Mouse (Mus musculus) layer of hippocampus, adult 6 months (tissue): ENCODE results near the gene Vash1. TPM values are rescaled to one million over a fixed set of nuclear protein-coding genes. Genes with fewer than 3 reads are reported as not detected.

Experiments
- long read RNA-seq, 2 experiments: library from polyadenylated mRNA; unstranded; transcript quantifications; one replicate each; pipeline ENCODE4 v2.0.0; 2019 to 2020
- polyA plus RNA-seq: library from polyadenylated mRNA; unstranded; fragments of <200 nt; fragmentation: Nextera tagmentation; gene quantifications from 2 replicates; pipeline ENCODE4 v1.2.3, GENCODE M21; 2021

The Vash1 gene
- 0.39 and 0.74 TPM in 2 replicates for polyA plus RNA-seq
- long read RNA-seq, experiment 1, result 0 reads
- long read RNA-seq, experiment 2, partial matches to known transcripts, result 1 of 5 reads
- long read RNA-seq, experiment 2, other reads (novel, unspliced or antisense), result 4 of 5 reads

DNA sequence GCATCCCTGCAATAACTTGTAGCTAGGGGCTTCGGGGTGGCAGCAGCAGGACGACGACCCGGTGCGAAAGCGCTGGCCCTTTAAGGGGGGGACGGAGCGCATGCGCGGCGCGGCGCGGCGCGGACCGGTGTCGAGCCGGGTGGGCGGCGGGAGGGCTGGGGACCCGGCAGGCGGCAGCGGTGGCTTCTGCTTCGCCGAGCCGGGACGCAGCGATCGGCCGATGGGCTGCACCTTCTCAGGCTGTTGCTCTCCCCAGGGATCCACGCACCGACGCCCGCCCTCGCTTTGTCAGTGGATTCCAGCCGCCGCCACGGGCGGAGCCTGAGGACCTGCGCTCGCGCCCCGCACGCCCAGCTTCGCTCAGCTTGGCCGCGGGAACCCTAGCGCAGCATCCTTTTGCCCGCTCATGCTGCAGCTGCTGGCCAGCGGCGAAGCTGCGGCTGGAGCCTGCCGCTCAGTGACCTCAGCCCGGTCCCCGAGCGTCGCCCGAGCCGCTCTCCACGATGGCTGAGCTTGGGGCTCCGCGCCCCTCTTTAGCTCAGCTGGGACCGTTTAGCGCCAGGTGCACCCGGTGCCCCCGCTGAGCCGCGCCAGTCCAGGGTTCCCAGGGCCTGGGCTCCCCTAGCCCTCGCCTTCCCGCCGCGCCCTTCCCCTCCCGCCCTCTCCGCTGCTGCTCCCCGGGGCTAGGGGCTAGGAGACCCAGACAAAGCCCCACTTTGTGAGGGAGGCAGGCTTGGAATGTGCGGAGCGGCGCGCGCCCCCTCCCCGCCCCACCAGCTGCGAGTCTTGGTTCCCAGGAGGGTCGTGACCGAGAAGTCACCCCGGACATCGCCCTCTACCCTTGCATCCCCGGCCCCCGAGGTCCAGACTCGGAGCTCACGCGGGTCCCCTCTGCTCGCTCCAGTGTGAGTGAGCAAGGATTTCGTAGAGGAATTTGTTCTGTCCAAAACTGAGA is at the start of gene Vash1:
Gene Vash1, plus strand, starts transcription at position 110 of the 955 bp plus-strand sequence.

DNA sequence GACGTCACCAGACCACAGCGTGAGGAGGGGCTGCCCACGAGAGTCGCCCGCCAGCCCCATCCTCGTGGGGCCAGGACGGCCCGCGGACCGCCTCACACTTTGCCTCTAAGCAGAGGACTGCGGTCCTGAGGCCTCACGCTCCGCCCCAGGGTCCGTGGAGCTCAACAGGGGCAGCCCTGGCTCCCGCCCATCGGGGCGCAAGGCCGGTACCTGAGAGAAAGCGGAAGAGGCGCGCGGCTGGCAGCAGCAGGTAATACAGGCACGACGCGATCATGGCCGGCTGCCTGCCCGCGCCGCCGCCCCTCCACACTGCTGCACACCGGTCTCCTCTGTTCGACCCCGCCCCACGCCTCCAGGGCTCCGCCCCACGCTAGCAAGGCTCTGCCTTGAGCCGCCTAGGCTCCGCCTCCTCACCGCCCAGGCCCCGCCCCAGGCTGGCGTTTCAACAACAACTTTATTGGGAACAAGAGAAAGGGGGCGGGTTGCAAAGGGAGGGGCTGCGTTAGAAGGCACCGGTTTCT is 47.7 kb downstream of the Vash1 start, which contains the start of gene Angel1:
Gene Angel1, minus strand, starts transcription at position 341 of the 521 bp plus-strand sequence.

GRCm38 (mm10) chr12:86734319-86734810 is 55.9 kb downstream of the Vash1 start, which contains the start of gene Lrrc74a:
Gene Lrrc74a (plus strand): TSS chr12:86734369.

Other genes starting within 250 kb of the Vash1 start
- gene Angel1, start 47.8 kb downstream of the Vash1 start, polyA plus RNA-seq, result 5.9 and 7.5 TPM in 2 replicates
- gene Lrrc74a, start 55.7 kb downstream of the Vash1 start, polyA plus RNA-seq, result not detected in 2 replicates
- gene Irf2bpl, start 206.1 kb downstream of the Vash1 start, polyA plus RNA-seq, result 17.7 and 19.3 TPM in 2 replicates